Mouse (Mus musculus) ES-Bruce4 (cell line): ENCODE results near the gene Suz12.

Experiments used
- CTCF ChIP-seq: IDR thresholded peaks from one replicate; pipeline ENCODE4 v1.8.1; 2011; ENCODE audit warnings: low read depth, low read length
- EP300 ChIP-seq: IDR thresholded peaks from 2 replicates; pipeline ENCODE4 v1.6.1; 2011; ENCODE audit warnings: low read depth, low read length; ENCODE audit not compliant: insufficient read depth
- POLR2A ChIP-seq: IDR thresholded peaks from one replicate; pipeline ENCODE4 v1.8.1; 2011; ENCODE audit warnings: low read length; ENCODE audit not compliant: insufficient read depth

DNA sequence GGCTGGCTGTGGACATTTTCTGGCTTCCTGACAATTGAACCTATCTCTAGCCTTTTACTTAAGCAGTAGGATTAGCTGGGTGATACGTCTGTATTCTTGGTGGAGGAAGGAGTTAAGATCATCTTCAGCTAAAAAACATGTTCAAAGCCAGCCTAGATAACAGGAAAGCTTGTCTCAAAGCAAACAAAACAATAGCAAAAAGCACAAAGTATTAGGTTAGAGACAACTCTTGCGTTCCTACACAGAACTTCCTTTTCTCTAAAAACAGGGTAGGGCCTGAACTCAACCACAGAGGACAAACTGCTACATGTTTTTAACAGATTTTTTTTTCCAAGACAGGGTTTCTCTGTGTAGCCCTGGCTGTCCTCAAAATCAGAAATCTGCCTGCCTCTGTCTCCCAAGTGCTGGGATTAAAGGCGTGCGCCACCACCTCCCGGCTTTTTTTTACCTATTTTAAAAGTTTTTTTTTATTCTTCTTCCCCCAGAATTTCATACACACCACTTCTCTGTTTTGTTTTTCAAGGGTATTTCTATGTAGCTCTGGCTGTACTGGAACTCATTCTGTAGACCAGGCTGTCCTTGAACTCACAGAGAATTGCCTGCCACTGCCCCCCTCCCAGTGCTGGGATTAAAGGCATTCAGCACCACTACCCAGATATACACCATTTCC is 82.8 kb downstream of the Suz12 start:
- TF ChIP-seq CTCF: no peak
- TF ChIP-seq EP300: no peak
- no peak for TF ChIP-seq POLR2A
